Mouse (Mus musculus) erythroblast, embryonic 14.5 days (primary cell): ENCODE data around the gene Gm8947.
"Not testable (repeated sequence)": the region's sequence is repeated elsewhere in the genome, so short reads cannot be mapped to it uniquely, and the experiment has no call there.

ENCODE experiments used
- GATA1 ChIP-seq: IDR thresholded peaks from 2 replicates; pipeline ENCODE4 v1.6.1; 2012; ENCODE audit warnings: low read length, inconsistent platforms, mixed read lengths
- TAL1 ChIP-seq: IDR thresholded peaks from 3 replicates; pipeline ENCODE4 v1.6.1; 2012; ENCODE audit warnings: low read length, inconsistent platforms, mixed read lengths

DNA sequence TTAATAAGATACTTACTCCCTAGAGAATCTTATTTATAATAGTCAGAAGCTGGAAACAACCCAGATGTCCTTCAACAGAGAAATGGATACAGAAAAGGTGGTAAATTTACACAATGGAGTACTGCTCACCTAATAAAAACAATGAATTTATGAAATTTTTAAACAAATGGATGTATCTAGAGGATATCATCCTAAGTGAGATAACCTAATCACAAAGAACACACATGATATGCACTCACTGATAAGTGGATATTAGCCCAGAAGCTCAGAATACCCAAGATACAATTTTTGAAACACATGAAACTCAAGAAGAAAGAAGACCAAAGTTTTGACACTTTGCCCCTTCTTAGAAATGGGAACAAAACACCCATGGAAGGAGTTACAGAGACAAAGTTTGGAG, 16.8 kb downstream of the Gm8947 start:
- not testable (repeated sequence) for TF ChIP-seq TAL1, GATA1
